Mouse (Mus musculus) erythroblast, embryonic 14.5 days (primary cell): ENCODE data around the gene Cds2.

ENCODE experiments used
- GATA1 ChIP-seq: IDR thresholded peaks from 2 replicates; pipeline ENCODE4 v1.6.1; 2012; ENCODE audit warnings: low read length, inconsistent platforms, mixed read lengths
- TAL1 ChIP-seq: IDR thresholded peaks from 3 replicates; pipeline ENCODE4 v1.6.1; 2012; ENCODE audit warnings: low read length, inconsistent platforms, mixed read lengths

GRCm38 (mm10) chr2:132290808-132291207, 27.9 kb downstream of the Cds2 start:
- TF ChIP-seq GATA1, result no peak
- no peak for TF ChIP-seq TAL1
